Mouse (Mus musculus) cerebellum, adult 2 months (tissue): ENCODE measurements at regions not wholly inside any gene's neighbourhood (a gene's known extent, or its start where the extent isn't known, plus 50 kb on each side); places are given as distances from the start of the nearest gene placed in this dataset.
A peak's percentile ranks its signal among the peaks of the same experiment; 100 is the strongest.

ENCODE experiments used
- DNase-seq, 2 experiments: peaks; one replicate each; pipeline ENCODE4 v3.0.0; 2021
- H3K27ac ChIP-seq: fragments of 200-500 bp; 2 replicates; pipeline ENCODE4 v1.5.1; 2012; ENCODE audit warnings: low read length, control low read depth, inconsistent platforms; ENCODE audit not compliant: insufficient read depth
- H3K27me3 ChIP-seq: fragments of 200-500 bp; 2 replicates; pipeline ENCODE4 v1.6.1; 2012; ENCODE audit warnings: inconsistent platforms, mild to moderate bottlenecking, low read length, moderate library complexity; ENCODE audit not compliant: control insufficient read depth, insufficient read depth
- H3K4me1 ChIP-seq: fragments of 200-500 bp; 2 replicates; pipeline ENCODE4 v1.6.1; 2011; ENCODE audit warnings: low read length; ENCODE audit not compliant: control insufficient read depth, insufficient read depth
- H3K4me3 ChIP-seq: fragments of 200-500 bp; replicated peaks from 2 replicates; pipeline ENCODE3; 2011; ENCODE audit warnings: mild to moderate bottlenecking, low read depth, low read length, control low read depth; ENCODE audit not compliant: insufficient read depth
- CTCF ChIP-seq: fragments of 200-500 bp; IDR thresholded peaks from 2 replicates; pipeline ENCODE4 v1.5.1; 2011; ENCODE audit warnings: low read depth, mild to moderate bottlenecking, control low read depth, low read length, moderate library complexity, borderline replicate concordance; ENCODE audit not compliant: insufficient read depth
- POLR2A ChIP-seq: fragments of 200-500 bp; IDR thresholded peaks from 2 replicates; pipeline ENCODE4 v1.6.1; 2011; ENCODE audit warnings: low read length, control low read depth, borderline replicate concordance; ENCODE audit not compliant: insufficient read depth
- WGBS: fragments of 180-500 bp; shearing (Covaris S2); methylation state at CpG from one replicate; pipeline ENCODE4 v1.1.7; 2018; 5-methylcytosine and 5-hydroxymethylcytosine counted together

DNA sequence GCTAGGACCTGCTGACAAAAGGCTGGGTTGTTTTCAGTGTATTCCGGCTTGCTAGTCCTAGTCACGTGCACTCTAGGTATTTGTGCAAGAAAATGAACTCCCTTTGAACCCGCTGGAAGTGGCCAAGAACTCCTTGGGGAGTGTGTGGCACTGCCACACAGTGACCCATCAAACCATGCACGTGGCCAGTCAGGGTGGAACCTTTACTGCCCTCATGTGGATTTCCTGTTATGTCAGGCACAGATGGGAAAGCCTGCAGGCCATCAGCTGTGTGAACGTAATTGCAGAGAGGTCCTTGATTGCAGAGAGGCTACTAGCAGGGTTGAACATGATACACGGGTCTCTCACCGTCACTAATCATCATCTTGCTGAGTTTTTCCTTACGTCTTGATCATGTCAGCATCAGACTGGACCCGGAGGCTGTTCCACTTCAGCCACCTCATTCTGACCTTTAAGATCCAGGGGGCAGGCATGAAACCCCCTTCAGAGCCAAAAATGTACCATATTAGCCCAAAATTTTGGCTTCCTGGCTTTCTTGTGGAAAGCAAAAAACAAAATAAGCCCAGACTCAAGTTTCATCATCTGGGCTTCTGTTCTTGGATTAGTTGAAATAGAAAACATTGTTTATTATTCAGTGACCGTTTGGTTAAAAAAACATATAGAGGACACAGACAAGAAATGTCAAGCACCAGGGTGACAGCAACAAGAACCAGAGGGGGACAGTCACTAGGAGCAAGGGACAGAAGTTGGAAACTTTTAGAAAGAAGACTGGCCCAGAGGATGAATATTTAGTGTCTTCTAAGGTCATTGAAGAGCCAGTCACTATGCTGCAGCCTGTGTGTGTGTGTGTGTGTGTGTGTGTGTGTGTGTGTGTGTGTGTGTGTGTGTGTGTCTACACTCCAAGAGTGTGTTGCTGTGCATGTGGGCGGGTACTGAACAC, 75.0 kb downstream of the Fam110c start:
- Histone ChIP-seq H3K4me3 (no peak overlapping the region), H3K4me1 (no peaks in the 10 kb centered on the region), H3K27ac (no peak overlapping the region), H3K27me3 (no peaks in the 10 kb centered on the region)
- TF ChIP-seq CTCF (no peak), POLR2A (no peak)
- DNase-seq: no peak
- 61% methylated on average over 11 of the region's 11 CpGs for WGBS

DNA sequence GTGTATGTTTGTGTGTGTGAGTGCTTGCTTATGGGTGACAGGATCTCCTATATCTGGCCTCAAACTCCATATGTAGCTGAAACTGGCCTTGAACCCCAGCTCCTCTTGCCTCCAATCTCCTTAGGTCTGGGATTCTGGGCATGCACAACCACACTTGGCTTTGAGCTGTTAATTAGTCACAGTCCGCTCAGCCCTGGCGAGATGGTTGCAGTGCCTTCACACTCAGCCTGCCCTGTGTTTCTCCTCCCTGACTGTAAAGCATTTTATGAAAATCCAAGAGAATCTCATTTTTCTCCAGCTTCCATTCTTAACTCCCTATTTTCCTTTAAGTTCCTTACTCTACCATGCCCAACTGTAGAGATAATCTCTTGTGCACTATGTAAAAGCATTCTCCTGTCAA, 80.1 kb downstream of the Fam110c start:
- DNase-seq: no peak
- Histone ChIP-seq H3K4me1 (no peaks in the 10 kb centered on the region), H3K27ac (no peak overlapping the region), H3K27me3 (no peaks in the 10 kb centered on the region), H3K4me3 (no peak overlapping the region)
- TF ChIP-seq POLR2A (no peak), CTCF (no peak)
- 38% methylated on average over 2 of the region's 2 CpGs for WGBS

DNA sequence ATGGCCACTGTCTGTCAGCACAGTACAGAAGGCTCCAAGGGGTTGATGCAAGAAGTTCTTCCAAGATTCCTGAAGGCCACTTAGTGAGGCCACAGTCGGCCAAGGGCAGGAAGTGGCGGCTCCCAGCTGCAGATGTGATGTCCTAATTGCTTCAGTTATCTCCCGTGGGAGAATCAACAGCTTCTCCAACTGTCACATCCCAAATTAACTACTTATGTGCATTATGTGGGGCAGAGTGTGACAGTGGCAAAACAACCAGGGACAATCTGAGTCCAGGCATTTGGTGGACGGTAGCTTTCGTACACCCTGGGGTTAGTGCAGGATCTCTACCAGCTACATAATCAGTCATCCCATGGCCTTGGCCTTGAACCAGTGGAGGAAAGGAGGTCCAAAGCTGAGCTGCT, 80.9 kb downstream of the Fam110c start:
- TF ChIP-seq CTCF: no peak
- no peak for TF ChIP-seq POLR2A
- no peaks in the 10 kb centered on the region for H3K27me3 ChIP-seq
- H3K4me1 ChIP-seq: no peaks in the 10 kb centered on the region
- whole genome bisulfite sequencing: 57% methylated on average over 5 of the region's 5 CpGs
- no peak overlapping the region for H3K4me3 ChIP-seq
- no peak overlapping the region for H3K27ac ChIP-seq
- no peak for DNase-seq

DNA sequence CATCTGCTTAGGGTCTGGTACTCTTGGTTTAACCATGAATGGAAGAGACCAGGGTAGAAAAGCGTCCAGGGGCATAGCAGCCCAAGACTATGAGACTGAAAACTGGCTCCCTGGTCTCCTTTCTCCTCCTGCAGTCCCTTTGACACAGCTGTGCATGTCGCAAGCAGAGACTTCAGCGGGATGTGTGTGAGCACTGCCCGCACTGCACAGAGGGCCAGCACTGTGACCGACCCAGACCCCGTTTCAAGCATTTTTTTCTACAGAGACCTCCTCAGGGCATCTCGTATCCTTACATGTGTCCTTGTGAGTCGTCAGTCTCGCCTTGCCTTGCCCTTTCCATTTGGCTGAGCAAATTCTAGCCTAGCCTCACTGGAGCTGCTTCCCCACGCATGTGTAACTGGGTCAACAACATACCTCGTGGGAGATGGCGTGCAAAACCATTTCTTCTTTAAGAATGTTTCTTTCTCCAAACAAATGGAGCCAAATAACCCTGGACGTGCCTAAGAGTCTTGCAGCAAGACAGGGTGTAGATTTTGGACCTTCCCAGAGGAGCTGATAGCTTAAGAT, 82.6 kb downstream of the Fam110c start:
- Histone ChIP-seq H3K4me3 (no peak overlapping the region), H3K27me3 (no peaks in the 10 kb centered on the region), H3K4me1 (no peaks in the 10 kb centered on the region), H3K27ac (no peak overlapping the region)
- TF ChIP-seq POLR2A (no peak), CTCF (no peak)
- DNase-seq: no peak
- WGBS: 66% methylated on average over 13 of the region's 13 CpGs

GRCm38 (mm10) chr12:31157453-31157852, 83.1 kb upstream of the Gm6993 start:
- no peak for DNase-seq
- WGBS: 93% methylated on average over 3 of the region's 3 CpGs
- TF ChIP-seq CTCF (no peak), POLR2A (no peak)
- no peaks in the 10 kb centered on the region for H3K4me1 ChIP-seq
- H3K27me3 ChIP-seq: no peaks in the 10 kb centered on the region
- no peak overlapping the region for H3K4me3 ChIP-seq
- H3K27ac ChIP-seq: no peak overlapping the region

GRCm38 (mm10) chr12:31157890-31158289, 82.7 kb upstream of the Gm6993 start:
- Histone ChIP-seq H3K4me3 (no peak overlapping the region), H3K27ac (no peak overlapping the region), H3K4me1 (no peaks in the 10 kb centered on the region), H3K27me3 (no peaks in the 10 kb centered on the region)
- TF ChIP-seq POLR2A: no peak
- no peak for TF ChIP-seq CTCF
- 94% methylated on average over 1 of the region's 1 CpGs for WGBS
- DNase-seq: no peak

DNA sequence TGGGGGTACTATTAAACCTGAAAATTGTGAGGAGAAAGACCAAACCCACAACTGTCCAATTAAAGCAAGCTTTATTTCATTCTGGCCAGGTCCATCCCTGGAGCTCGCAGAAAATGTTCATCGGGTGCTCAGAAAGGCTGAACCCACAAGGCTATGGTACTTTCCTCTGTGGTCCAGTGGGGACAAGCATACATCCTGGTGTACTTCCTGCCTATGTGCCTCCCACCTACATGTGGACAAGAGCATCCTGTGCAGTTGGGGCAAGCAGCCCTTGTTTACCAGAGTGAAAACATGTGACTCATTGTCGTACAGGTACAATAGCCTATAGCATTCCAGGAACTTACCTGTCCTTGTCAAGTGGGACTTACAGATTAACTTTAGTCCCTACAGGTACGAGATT, 81.7 kb upstream of the Gm6993 start:
- WGBS: 88% methylated on average over 4 of the region's 4 CpGs
- TF ChIP-seq POLR2A (no peak), CTCF (peak; percentile 6; the same call in 1 of the 2 replicates)
- Histone ChIP-seq H3K27me3 (no peaks in the 10 kb centered on the region), H3K27ac (no peak overlapping the region), H3K4me1 (no peaks in the 10 kb centered on the region), H3K4me3 (no peak overlapping the region)
- DNase-seq: no peak

GRCm38 (mm10) chr12:31159378-31159777, 81.2 kb upstream of the Gm6993 start:
- no peaks in the 10 kb centered on the region for H3K4me1 ChIP-seq
- TF ChIP-seq POLR2A (no peak), CTCF (no peak)
- H3K4me3 ChIP-seq: no peak overlapping the region
- no peak for DNase-seq
- no peaks in the 10 kb centered on the region for H3K27me3 ChIP-seq
- H3K27ac ChIP-seq: no peak overlapping the region
- 67% methylated on average over 7 of the region's 7 CpGs for WGBS
